Mouse (Mus musculus): ENCODE data around the gene CN725425.

Gene CN725425

DNA sequence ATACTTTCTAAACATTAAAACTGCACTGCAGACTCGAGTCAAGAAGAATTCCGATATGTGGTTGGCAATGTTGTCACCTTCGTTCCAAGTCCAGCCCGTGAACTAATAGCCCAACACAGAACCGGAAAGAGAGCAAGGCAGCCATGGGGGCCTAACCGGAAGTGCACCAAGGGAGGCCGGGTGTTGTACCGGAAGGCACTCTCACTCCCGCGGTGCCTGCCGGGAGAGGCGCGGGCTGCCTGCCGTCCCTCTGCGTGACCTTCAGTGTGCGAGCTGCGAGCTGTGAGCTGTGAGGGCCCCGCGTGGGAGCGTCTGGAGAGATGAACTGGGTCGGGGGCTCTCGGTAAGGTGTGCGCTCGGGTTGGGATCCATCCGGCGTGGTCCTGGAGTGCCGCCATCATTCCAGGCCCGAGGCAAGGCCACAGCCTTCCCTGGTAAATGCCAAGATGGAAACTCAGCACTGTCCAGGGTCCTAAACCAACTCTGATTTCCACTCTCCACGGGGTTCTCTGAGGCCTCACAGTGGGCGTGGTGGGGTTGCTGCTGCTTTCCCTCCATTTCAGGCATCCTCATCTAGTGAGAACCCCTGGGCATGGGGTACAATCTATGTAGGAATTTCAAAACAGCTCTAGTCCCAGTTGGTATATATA lies at the start of gene CN725425:
TSS of gene CN725425 (plus strand) at position 239 of the 650 bp plus-strand sequence.
- no peak for DNase-seq

GRCm38 (mm10) chr15:91152592-91152991 lies 46.7 kb upstream of the CN725425 start:
- no peak for DNase-seq

GRCm38 (mm10) chr15:91153311-91153710 lies 46.0 kb upstream of the CN725425 start:
- DNase-seq, result no peak

DNA sequence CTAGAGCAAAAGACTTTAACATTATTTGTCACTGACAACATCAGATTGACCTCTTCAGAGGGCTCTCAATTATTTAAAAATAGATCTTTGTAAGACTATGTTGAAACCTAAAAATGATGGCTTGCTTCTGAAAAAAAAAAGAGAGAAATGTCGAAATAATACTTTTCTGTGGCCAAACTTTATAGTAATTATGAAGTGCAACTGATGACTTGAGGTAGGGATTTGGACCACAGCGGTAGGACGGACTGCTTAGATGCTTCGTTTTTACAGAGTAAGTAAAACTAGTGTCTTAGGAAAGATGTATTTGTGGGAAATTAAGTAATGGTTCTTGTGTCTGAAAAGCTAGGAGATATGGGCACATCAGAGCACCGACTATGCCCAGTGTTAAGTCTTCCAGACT lies 38.1 kb upstream of the CN725425 start:
- no peak for DNase-seq

- DNase-seq, result no peak
These were observed 35.8 kb upstream of the CN725425 start for GRCm38 (mm10) chr15:91163454-91163853.

DNA sequence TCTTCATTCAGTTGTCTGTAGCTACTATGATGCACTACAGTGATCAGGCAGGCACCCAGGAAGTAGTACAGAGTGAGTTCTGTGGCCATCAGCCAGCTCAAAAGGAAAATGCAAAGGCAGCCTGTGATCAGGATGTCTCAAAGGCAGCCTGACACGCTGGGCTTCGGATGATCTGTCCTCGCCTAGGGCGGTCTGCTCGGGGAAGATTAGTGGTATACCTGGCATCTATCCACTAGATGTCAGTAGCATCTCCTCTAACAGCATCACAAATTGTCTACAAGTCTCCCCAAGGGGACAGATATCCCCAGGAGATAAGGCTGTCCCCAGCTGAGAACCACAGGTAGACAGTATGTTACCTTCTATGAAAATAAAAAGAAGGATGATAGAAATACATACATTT lies 34.3 kb upstream of the CN725425 start:
- DNase-seq, result peak; percentile 4 to 21

- no peak for DNase-seq
These were observed 31.3 kb upstream of the CN725425 start for GRCm38 (mm10) chr15:91167850-91168562.

- DNase-seq, result no peak
These were observed 28.5 kb upstream of the CN725425 start for GRCm38 (mm10) chr15:91170602-91171328.

DNA sequence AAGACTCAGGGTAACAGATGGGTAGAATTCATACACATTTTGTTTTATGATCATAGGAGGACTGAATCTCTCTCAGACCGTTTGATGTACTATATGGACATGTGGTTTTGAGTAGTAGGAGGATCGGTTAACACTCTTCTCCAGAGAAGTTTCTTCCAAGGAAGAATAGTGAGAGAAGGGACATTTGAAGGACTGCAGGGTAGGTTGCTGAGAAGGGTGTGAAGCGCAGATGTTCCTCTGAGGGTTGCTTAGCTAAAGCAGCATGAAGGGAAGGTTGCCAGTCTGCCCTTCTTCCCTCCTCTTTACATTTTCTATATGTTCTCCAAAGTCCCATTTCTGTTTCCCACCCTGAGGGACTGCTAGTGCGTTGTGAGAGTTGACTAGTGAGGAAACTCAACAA lies 28.0 kb upstream of the CN725425 start:
- no peak for DNase-seq

- no peak for DNase-seq
These were observed 27.1 kb upstream of the CN725425 start for GRCm38 (mm10) chr15:91172193-91172592.

DNA sequence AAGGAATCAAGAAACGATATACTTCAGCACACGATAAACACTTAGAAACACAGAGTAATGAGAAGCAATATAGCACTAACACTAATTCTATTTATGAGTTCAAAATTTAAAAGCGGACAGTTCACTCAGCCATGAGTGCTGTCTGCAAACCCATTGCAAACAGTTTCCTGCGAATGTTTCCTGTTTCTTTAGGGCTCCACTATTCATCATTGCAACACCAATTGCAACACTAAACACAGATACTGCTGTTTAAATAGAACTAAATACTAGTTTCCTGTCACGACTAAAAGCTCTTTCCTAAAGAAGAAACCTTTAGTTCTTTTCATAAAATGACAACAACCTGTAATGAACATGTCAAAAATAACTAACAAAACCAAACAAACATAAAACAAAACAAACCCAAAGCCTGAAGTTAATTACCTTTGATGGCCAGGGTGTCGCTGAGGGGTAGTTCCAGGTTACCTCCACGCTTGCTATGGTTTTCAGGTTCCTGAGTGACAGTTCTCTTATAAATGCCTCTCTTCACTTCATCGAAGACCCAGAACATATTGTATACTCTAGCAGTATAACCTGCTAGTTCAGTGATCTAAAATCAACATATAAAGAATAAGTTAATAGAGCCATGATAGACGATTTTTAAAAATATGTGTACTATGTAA lies 20.5 kb upstream of the CN725425 start:
- DNase-seq, result no peak

DNA sequence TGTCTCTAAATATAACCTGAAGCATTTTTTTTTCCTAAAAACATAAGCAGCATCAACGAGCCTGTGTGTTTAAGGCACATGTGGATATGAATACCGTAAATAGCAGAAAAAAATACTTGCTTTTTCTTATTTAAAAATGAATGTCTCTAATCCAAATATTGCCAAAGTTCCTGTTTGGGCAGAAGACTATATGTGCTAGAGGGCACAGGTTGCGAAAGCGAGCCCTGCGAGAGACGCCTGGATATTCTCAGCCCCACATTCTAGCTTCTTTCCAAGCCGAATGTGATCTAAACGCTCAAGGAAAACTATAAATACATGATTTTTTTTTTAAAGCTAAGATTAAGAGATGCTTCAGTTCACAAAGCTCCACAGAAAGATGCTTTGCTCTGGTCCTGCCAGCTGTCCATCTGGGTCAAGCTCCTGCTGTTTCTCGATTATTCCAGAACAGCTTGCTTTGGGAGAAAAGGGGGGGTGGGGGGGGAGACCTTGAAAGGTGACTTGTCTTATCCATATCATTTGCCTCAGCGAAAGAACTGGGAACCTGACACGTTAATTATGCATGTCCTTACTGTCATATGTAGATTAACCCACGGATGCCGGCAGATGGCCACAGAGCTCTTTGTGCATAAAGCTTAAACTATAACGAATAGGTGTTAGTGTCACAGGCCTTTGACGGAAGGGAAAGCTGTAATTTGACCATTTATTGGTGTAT lies 19.2 kb upstream of the CN725425 start:
- DNase-seq, result no peak

GRCm38 (mm10) chr15:91186358-91186757 lies 12.9 kb upstream of the CN725425 start:
- no peak for DNase-seq

GRCm38 (mm10) chr15:91190026-91190425 lies 9.3 kb upstream of the CN725425 start:
- no peak for DNase-seq

DNA sequence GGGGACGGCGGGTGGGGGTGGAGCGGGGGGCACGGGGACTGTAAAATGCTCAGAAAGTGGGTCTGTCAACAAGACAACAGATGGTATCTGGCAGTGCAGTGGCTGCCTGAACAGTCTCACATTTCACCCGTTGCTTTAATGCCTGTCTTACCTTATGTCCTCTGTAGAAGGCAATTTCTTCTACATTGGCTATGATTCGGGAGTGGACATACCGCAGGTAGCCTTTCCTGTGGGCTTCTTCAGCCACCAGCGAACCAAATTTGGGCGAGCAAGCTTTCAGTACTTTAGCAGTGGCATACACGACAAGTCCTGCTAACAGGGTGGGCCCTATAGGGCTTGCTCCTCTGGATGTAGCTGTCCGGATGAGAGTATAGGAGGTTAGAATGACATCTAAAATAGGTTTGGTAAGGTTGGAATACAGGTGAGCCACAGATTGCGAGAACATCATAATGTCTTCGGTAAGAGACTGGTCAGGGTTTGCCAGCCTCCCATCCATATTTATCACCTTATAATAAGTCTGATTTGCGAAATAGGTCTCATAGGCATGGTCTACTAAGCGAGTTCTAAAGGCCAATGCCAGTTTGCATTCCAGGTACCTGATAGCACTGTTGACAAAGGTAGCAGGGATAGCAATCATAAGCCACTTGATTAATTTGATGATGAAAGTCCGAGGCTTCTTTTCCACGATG lies 8.6 kb upstream of the CN725425 start:
- no peak for DNase-seq

DNA sequence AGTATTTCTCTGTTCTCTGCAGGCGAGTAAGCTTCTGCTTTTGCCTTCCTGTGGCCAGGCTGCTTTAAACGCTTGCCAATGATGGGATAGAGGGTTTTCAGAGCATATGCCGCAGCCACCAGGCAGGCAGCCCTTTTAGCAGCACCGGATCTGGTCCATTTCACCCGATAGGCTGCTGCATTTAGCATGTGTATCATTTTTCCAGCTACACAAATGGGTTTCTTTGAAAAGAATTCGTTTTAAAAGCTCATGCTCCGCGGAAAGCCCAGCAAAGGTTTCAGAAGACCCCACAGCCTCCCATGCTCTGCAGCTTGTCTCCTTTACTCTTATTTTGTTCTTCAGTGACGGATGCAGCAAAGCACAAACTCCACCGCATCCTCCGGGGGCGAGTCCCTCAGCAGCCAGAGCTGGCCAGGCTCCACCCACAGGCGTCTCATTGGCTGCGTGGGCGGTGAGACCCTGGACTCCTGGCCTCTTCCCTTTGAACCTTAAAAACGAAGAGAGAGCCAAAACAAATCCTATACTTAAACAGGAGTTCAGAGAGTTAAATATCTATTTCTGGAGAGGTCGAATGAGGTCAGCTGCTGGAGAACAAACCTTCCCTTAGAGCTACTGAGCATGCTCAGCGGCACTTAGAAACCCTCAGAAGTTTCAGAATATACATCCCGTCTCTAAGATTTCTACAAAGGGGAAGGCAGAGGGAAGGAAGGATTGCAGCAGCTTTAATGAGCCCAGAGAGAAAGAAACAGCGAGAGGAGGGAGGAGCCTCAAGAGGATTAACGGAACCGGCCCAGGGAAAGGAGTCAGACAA lies 7.7 kb upstream of the CN725425 start, which contains the start of gene Abcd2:
TSS of gene Abcd2 (minus strand) at position 388 of the 811 bp plus-strand sequence.
- DNase-seq, result peak; percentile 69 to 76

GRCm38 (mm10) chr15:91192223-91192598 lies 7.1 kb upstream of the CN725425 start:
- DNase-seq, result no peak

DNA sequence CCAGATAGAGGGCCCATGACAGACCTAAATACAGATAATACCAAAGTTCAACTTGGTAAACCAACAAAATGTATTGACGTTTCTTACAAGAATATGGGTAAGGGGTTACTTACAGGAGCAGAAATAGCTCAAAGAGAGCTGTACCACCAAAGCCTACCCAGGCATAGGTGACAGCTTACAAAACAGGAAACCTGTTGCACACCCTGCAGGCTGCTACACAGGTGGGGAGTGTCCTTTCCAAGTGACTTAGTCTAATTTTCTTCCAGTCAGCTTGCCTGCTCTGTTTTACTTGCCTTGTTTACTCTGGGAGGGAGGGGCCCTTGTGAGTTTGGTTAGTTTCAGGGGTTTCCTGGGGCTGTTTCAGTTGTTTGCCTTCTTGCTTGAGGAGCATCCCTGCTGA lies 1.5 kb downstream of the CN725425 start:
- no peak for DNase-seq

GRCm38 (mm10) chr15:91202486-91202885 lies 3.2 kb downstream of the CN725425 start:
- no peak for DNase-seq

GRCm38 (mm10) chr15:91203521-91203920 lies 4.2 kb downstream of the CN725425 start:
- DNase-seq, result no peak

DNA sequence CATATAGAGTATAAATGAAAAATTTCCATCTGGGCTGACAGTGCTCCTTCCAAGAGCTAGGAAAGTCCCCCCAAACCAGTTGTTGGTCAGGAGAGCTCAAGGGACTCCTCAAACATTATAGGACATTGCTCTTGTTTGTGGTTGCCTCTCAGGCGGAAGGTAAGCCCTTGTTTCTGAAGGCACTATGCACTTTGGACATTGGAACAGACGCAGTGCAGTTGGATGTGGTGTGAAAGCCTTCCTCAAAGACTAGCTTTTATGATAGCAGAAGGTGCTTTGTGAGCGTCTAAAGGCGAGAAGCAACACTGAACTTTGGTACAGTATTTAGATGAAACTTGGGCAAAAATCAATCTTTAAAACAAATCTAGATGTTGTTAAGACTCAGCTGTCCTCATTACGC lies 7.2 kb downstream of the CN725425 start:
- peak; percentile 4 to 25 for DNase-seq
